Mouse (Mus musculus) midbrain, embryonic 11.5 days (tissue): ENCODE measurements around the gene Mt4. TPM values are rescaled to one million over a fixed set of nuclear protein-coding genes. Genes with fewer than 3 reads are reported as not detected.
"Not testable (repeated sequence)": the region's sequence is repeated elsewhere in the genome, so short reads cannot be mapped to it uniquely, and the experiment has no call there.

Source experiments
- ATAC-seq: fragments of 200-750 bp; cut with Nextera tagmentation; 2 replicates; pipeline ENCODE4 v1.8.0; 2017; ENCODE audit warnings: moderate TSS enrichment, moderate library complexity; ENCODE audit not compliant: low FRiP score
- DNase-seq: peaks from one replicate; pipeline ENCODE4 v3.0.0; 2015; ENCODE audit warnings: low spot score; ENCODE audit errors: missing footprints
- H3K27ac ChIP-seq: fragments of 300-500 bp; sonication (generic); 2 replicates; pipeline ENCODE4 v1.5.1; 2014; ENCODE audit warnings: low read depth, low read length
- H3K27me3 ChIP-seq: fragments of 300-500 bp; sonication (generic); 2 replicates; pipeline ENCODE4 v1.6.1; 2014; ENCODE audit warnings: mild to moderate bottlenecking, low read length, moderate library complexity, mixed read lengths; ENCODE audit not compliant: control insufficient read depth, insufficient read depth
- H3K36me3 ChIP-seq: fragments of 300-500 bp; sonication (generic); 2 replicates; pipeline ENCODE4 v1.6.1; 2014; ENCODE audit warnings: mild to moderate bottlenecking, low read length, moderate library complexity, mixed read lengths; ENCODE audit not compliant: control insufficient read depth, insufficient read depth
- H3K4me1 ChIP-seq: fragments of 300-500 bp; sonication (generic); 2 replicates; pipeline ENCODE4 v1.6.1; 2014; ENCODE audit warnings: low read length; ENCODE audit not compliant: control insufficient read depth, insufficient read depth
- H3K4me2 ChIP-seq: fragments of 300-500 bp; sonication (generic); 2 replicates; pipeline ENCODE4 v1.6.1; 2014; ENCODE audit warnings: mild to moderate bottlenecking, moderate library complexity
- H3K4me3 ChIP-seq: fragments of 300-500 bp; sonication (generic); 2 replicates; pipeline ENCODE4 v1.5.1; 2014; ENCODE audit warnings: low read depth, low read length
- H3K9ac ChIP-seq: fragments of 300-500 bp; sonication (generic); 2 replicates; pipeline ENCODE4 v1.6.1; 2014; ENCODE audit warnings: low read length
- H3K9me3 ChIP-seq: fragments of 300-500 bp; sonication (generic); 2 replicates; pipeline ENCODE4 v1.6.1; 2016; ENCODE audit warnings: low read length; ENCODE audit not compliant: control insufficient read depth
- WGBS: fragments of 180-500 bp; shearing (Covaris S2); extraction: QIAGEN DNeasy Blood & Tissue Kit; methylation state at CpG from one replicate; pipeline ENCODE4 v1.1.7; 2014; 5-methylcytosine and 5-hydroxymethylcytosine counted together
- polyA plus RNA-seq: library from polyadenylated mRNA; unstranded; fragments of >200 nt; fragmentation: Nextera tagmentation; extraction: Ambion mirVana; gene quantifications from 2 replicates; pipeline ENCODE4 v1.2.1, GENCODE M21; 2014

The Mt4 gene
- polyA plus RNA-seq, 1 experiment from 2014 or later = not detected

DNA sequence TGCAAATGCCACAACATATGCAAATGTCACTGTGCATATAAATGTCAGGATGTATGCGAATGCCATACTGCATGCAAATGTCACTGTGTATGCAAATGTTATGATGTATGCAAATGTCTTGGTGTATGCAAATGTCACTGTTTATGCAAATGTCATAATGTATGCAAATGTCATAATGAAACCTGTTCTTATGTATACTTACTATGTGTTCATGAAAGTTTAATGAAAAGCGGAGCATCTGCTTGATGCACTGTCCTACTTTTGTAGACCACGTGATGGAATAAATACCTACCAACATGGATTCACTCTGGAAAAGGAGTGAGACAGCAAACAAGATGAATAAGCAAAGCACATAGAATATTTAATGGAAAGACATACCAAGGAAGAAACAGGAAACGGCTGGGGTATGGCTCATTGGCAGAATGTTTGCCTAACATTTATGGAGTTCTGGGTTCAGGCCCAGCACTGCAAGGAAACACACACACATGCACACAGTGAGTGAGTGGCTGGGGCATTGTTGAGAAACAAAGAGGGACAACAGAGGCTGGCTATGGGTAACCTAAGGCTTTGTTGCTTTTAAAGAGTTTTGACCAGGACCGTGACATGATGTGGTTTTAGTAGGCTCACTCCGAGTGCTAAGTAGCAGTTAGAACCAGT, 7.7 kb upstream of the Mt4 start:
- Histone ChIP-seq H3K4me2 (no peak overlapping the region), H3K9ac (no peak overlapping the region), H3K4me1 (no peaks in the 10 kb centered on the region), H3K9me3 (no peaks in the 10 kb centered on the region), H3K27me3 (no peaks in the 10 kb centered on the region), H3K27ac (no peak overlapping the region), H3K36me3 (no peaks in the 10 kb centered on the region), H3K4me3 (no peak overlapping the region)
- WGBS = 70% methylated on average over 6 of the region's 6 CpGs
- ATAC-seq (no peak), DNase-seq (no peak)

- Histone ChIP-seq H3K27me3 (no peaks in the 10 kb centered on the region), H3K9ac (no peak overlapping the region), H3K4me2 (no peak overlapping the region), H3K4me3 (no peak overlapping the region), H3K9me3 (no peaks in the 10 kb centered on the region), H3K4me1 (no peaks in the 10 kb centered on the region), H3K36me3 (no peaks in the 10 kb centered on the region), H3K27ac (no peak overlapping the region)
- no peak for ATAC-seq
- WGBS = 96% methylated on average over 4 of the region's 4 CpGs
- no peak for DNase-seq
These were observed 6.9 kb upstream of the Mt4 start for GRCm38 (mm10) chr8:94130126-94130525.

DNA sequence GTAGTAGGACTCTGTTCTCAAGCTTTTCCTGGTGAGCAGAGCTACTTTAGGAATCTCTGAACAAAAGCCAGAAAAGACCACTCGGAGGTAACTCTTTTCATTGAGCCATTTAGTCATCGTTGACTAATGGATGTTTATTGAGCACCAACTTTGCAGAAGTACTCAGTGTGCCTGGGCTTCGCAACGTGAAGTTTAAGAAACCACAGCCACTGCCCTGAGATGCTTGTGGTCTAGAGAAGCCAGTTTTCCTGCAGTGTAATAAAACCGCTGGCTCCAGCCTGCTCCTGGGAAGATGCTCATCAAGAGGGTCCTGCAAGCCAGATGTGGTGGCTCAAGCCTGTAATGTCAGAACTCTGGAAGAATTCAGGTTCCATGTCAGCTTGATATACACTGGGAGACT, 4.9 kb upstream of the Mt4 start:
- Histone ChIP-seq H3K27ac (no peak overlapping the region), H3K4me3 (no peak overlapping the region), H3K9ac (no peak overlapping the region), H3K36me3 (no peaks in the 10 kb centered on the region), H3K4me1 (no peaks in the 10 kb centered on the region), H3K4me2 (no peak overlapping the region), H3K9me3 (no peaks in the 10 kb centered on the region), H3K27me3 (no peaks in the 10 kb centered on the region)
- DNase-seq = no peak
- 87% methylated on average over 5 of the region's 5 CpGs for WGBS
- ATAC-seq = no peak

- not testable (repeated sequence) for H3K4me2 ChIP-seq, H3K27ac ChIP-seq, H3K36me3 ChIP-seq, H3K4me1 ChIP-seq, H3K9ac ChIP-seq, H3K4me3 ChIP-seq, H3K27me3 ChIP-seq, DNase-seq, ATAC-seq, H3K9me3 ChIP-seq
- WGBS = 82% methylated on average over 3 of the region's 3 CpGs
These were observed 2.4 kb upstream of the Mt4 start for GRCm38 (mm10) chr8:94134601-94135000.

GRCm38 (mm10) chr8:94135556-94135955, 1.4 kb upstream of the Mt4 start:
- no peak for DNase-seq
- Histone ChIP-seq H3K4me2 (no peak overlapping the region), H3K27me3 (no peaks in the 10 kb centered on the region), H3K4me3 (no peak overlapping the region), H3K27ac (no peak overlapping the region), H3K4me1 (no peaks in the 10 kb centered on the region), H3K36me3 (no peaks in the 10 kb centered on the region), H3K9me3 (no peaks in the 10 kb centered on the region), H3K9ac (no peak overlapping the region)
- no peak for ATAC-seq
- 91% methylated on average over 6 of the region's 6 CpGs for WGBS

- no peak overlapping the region for H3K9ac ChIP-seq
- no peaks in the 10 kb centered on the region for H3K4me1 ChIP-seq
- H3K9me3 ChIP-seq = no peaks in the 10 kb centered on the region
- H3K4me3 ChIP-seq = no peak overlapping the region
- no peak for DNase-seq
- no peaks in the 10 kb centered on the region for H3K27me3 ChIP-seq
- H3K4me2 ChIP-seq = no peak overlapping the region
- H3K36me3 ChIP-seq = no peaks in the 10 kb centered on the region
- no peak overlapping the region for H3K27ac ChIP-seq
- no peak for ATAC-seq
- WGBS = 83% methylated on average over 7 of the region's 7 CpGs
These were observed 805 bp upstream of the Mt4 start for GRCm38 (mm10) chr8:94136192-94136591.

GRCm38 (mm10) chr8:94140266-94140795, 3.3 kb downstream of the Mt4 start:
- no peak overlapping the region for H3K27ac ChIP-seq
- no peaks in the 10 kb centered on the region for H3K36me3 ChIP-seq
- no peaks in the 10 kb centered on the region for H3K9me3 ChIP-seq
- H3K4me3 ChIP-seq = no peak overlapping the region
- DNase-seq (no peak), ATAC-seq (no peak)
- H3K27me3 ChIP-seq = no peaks in the 10 kb centered on the region
- 78% methylated on average over 4 of the region's 4 CpGs for WGBS
- no peak overlapping the region for H3K9ac ChIP-seq
- H3K4me1 ChIP-seq = no peaks in the 10 kb centered on the region
- no peak overlapping the region for H3K4me2 ChIP-seq

- Histone ChIP-seq H3K27me3 (peaks cover 5% of the 10 kb centered on the region; the same call in 1 of the 2 replicates), H3K36me3 (no peaks in the 10 kb centered on the region), H3K4me1 (peaks cover 11% of the 10 kb centered on the region), H3K4me3 (no peak overlapping the region), H3K4me2 (no peak overlapping the region), H3K27ac (no peak overlapping the region), H3K9ac (no peak overlapping the region), H3K9me3 (no peaks in the 10 kb centered on the region)
- 26% methylated on average over 5 of the region's 5 CpGs for WGBS
- DNase-seq (no peak), ATAC-seq (no peak)
These were observed 11.2 kb downstream of the Mt4 start for GRCm38 (mm10) chr8:94148236-94148635.

- no peak overlapping the region for H3K4me3 ChIP-seq
- no peaks in the 10 kb centered on the region for H3K9me3 ChIP-seq
- no peak overlapping the region for H3K27ac ChIP-seq
- 88% methylated on average over 5 of the region's 5 CpGs for WGBS
- H3K27me3 ChIP-seq = peaks cover 7% of the 10 kb centered on the region; the same call in 1 of the 2 replicates
- H3K4me1 ChIP-seq = peaks cover 13% of the 10 kb centered on the region
- no peak overlapping the region for H3K9ac ChIP-seq
- DNase-seq = no peak
- ATAC-seq = no peak
- H3K4me2 ChIP-seq = no peak overlapping the region
- no peaks in the 10 kb centered on the region for H3K36me3 ChIP-seq
These were observed 13.9 kb downstream of the Mt4 start for GRCm38 (mm10) chr8:94150925-94151324.
